Mouse (Mus musculus): ENCODE measurements around the gene Ppm1l. TPM values are rescaled to one million over a fixed set of nuclear protein-coding genes. Genes with fewer than 3 reads are reported as not detected.
A peak's percentile ranks its signal among the peaks of the same experiment; 100 is the strongest.

Ppm1l gene
- polyA plus RNA-seq, 1 experiment from 2014 or later, result 10.9 TPM

GRCm38 (mm10) chr3:69349973-69350372 lies 33.3 kb downstream of the Ppm1l start:
- H3K27ac ChIP-seq (replicated peaks in 1 of 2; ENCODE audit: control insufficient read depth in 1 of 2, insufficient read depth in 1 of 2, low read depth in 2 of 2, low read length in 2 of 2), result no peak overlapping the region
- 92% methylated on average over 6 of the region's 6 CpGs for WGBS
- H3K4me3 ChIP-seq (ENCODE audit: control insufficient read depth in 1 of 2, insufficient read depth in 1 of 2, low read depth in 1 of 2, low read length in 2 of 2), result no peak overlapping the region
- H3K36me3 ChIP-seq (ENCODE audit: control insufficient read depth, insufficient read depth, low read length), result no peaks in the 10 kb centered on the region
- H3K9me3 ChIP-seq (ENCODE audit: control insufficient read depth, low read length), result no peaks in the 10 kb centered on the region
- no peaks in the 10 kb centered on the region for H3K27me3 ChIP-seq (ENCODE audit: control insufficient read depth, insufficient read depth, low read length)
- H3K4me1 ChIP-seq (ENCODE audit: control insufficient read depth in 2 of 2, insufficient read depth in 2 of 2, low read length in 2 of 2), result peaks cover 15 to 16% of the 10 kb centered on the region in 2 experiments
- H3K9ac ChIP-seq (ENCODE audit: low read length), result no peak overlapping the region
- H3K4me2 ChIP-seq (ENCODE audit: low read length), result no peak overlapping the region
- no peak for ATAC-seq (ENCODE audit: insufficient number of reproducible peaks, insufficient read depth, low FRiP score, low read depth)

GRCm38 (mm10) chr3:69352194-69352593 lies 35.5 kb downstream of the Ppm1l start:
- Histone ChIP-seq H3K9ac (ENCODE audit: low read length) (no peak overlapping the region), H3K27me3 (ENCODE audit: control insufficient read depth, insufficient read depth, low read length) (no peaks in the 10 kb centered on the region), H3K4me1 (ENCODE audit: control insufficient read depth in 2 of 2, insufficient read depth in 2 of 2, low read length in 2 of 2) (peaks cover 15 to 16% of the 10 kb centered on the region in 2 experiments), H3K36me3 (ENCODE audit: control insufficient read depth, insufficient read depth, low read length) (no peaks in the 10 kb centered on the region), H3K9me3 (ENCODE audit: control insufficient read depth, low read length) (no peaks in the 10 kb centered on the region), H3K4me2 (ENCODE audit: low read length) (peak overlapping the region; percentile 20), H3K4me3 (ENCODE audit: control insufficient read depth in 1 of 2, insufficient read depth in 1 of 2, low read depth in 1 of 2, low read length in 2 of 2) (no peak overlapping the region), H3K27ac (replicated peaks in 1 of 2; ENCODE audit: control insufficient read depth in 1 of 2, insufficient read depth in 1 of 2, low read depth in 2 of 2, low read length in 2 of 2) (0 out of 4 replicates have a peak overlapping the region, but pooled peaks of 1 of the 2 experiments have one; percentile 24)
- 29% methylated on average over 1 of the region's 1 CpGs for WGBS
- no peak for ATAC-seq (ENCODE audit: insufficient number of reproducible peaks, insufficient read depth, low FRiP score, low read depth)

- H3K9me3 ChIP-seq (ENCODE audit: control insufficient read depth, low read length), result no peaks in the 10 kb centered on the region
- H3K27ac ChIP-seq (replicated peaks in 1 of 2; ENCODE audit: control insufficient read depth in 1 of 2, insufficient read depth in 1 of 2, low read depth in 2 of 2, low read length in 2 of 2), result no peak overlapping the region
- H3K9ac ChIP-seq (ENCODE audit: low read length), result no peak overlapping the region
- H3K4me1 ChIP-seq (ENCODE audit: control insufficient read depth in 2 of 2, insufficient read depth in 2 of 2, low read length in 2 of 2), result peaks cover 13 to 16% of the 10 kb centered on the region in 2 experiments
- H3K27me3 ChIP-seq (ENCODE audit: control insufficient read depth, insufficient read depth, low read length), result no peaks in the 10 kb centered on the region
- ATAC-seq (ENCODE audit: insufficient number of reproducible peaks, insufficient read depth, low FRiP score, low read depth), result no peak
- no peak overlapping the region for H3K4me2 ChIP-seq (ENCODE audit: low read length)
- no peaks in the 10 kb centered on the region for H3K36me3 ChIP-seq (ENCODE audit: control insufficient read depth, insufficient read depth, low read length)
- no peak overlapping the region for H3K4me3 ChIP-seq (ENCODE audit: control insufficient read depth in 1 of 2, insufficient read depth in 1 of 2, low read depth in 1 of 2, low read length in 2 of 2)
- 70% methylated on average over 2 of the region's 2 CpGs for WGBS
These were observed 38.0 kb downstream of the Ppm1l start for GRCm38 (mm10) chr3:69354681-69355080.

DNA sequence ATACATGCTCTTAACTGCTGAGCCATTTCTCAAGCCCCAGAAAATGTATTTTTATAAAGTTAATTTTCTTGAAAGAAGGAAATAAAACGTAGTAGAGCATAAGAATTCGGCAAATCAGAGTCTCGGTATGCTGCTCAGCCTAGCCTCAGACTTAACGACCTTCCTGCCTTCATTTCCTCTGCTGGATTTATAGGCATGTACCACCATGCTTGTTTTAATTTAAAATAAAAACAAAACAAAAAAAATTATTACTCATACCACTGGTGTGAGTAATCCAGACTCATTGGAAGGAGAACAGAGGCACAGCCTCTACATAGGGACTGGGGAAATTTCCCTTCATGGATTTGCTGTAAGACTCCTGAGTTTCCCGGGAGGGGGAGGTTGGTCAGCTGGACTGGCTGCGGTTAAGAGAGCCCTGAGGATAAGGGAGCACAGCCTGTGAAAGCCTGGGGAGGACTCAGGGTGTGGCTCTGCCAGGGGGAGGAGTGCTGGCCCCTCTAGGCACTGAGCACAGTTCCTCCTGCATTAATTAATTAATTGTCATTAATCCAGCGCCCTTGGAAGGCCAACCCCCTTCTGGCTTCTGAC lies 39.5 kb downstream of the Ppm1l start:
- no peak overlapping the region for H3K27ac ChIP-seq (replicated peaks in 1 of 2; ENCODE audit: control insufficient read depth in 1 of 2, insufficient read depth in 1 of 2, low read depth in 2 of 2, low read length in 2 of 2)
- no peak for ATAC-seq (ENCODE audit: insufficient number of reproducible peaks, insufficient read depth, low FRiP score, low read depth)
- no peaks in the 10 kb centered on the region for H3K9me3 ChIP-seq (ENCODE audit: control insufficient read depth, low read length)
- H3K4me2 ChIP-seq (ENCODE audit: low read length), result no peak overlapping the region
- no peaks in the 10 kb centered on the region for H3K36me3 ChIP-seq (ENCODE audit: control insufficient read depth, insufficient read depth, low read length)
- H3K9ac ChIP-seq (ENCODE audit: low read length), result no peak overlapping the region
- 79% methylated on average over 7 of the region's 7 CpGs for WGBS
- no peaks in the 10 kb centered on the region for H3K27me3 ChIP-seq (ENCODE audit: control insufficient read depth, insufficient read depth, low read length)
- H3K4me3 ChIP-seq (ENCODE audit: control insufficient read depth in 1 of 2, insufficient read depth in 1 of 2, low read depth in 1 of 2, low read length in 2 of 2), result no peak overlapping the region
- peaks cover 13 to 16% of the 10 kb centered on the region in 2 experiments for H3K4me1 ChIP-seq (ENCODE audit: control insufficient read depth in 2 of 2, insufficient read depth in 2 of 2, low read length in 2 of 2)

- Histone ChIP-seq H3K36me3 (ENCODE audit: control insufficient read depth, insufficient read depth, low read length) (no peaks in the 10 kb centered on the region), H3K27ac (replicated peaks in 1 of 2; ENCODE audit: control insufficient read depth in 1 of 2, insufficient read depth in 1 of 2, low read depth in 2 of 2, low read length in 2 of 2) (no peak overlapping the region), H3K27me3 (ENCODE audit: control insufficient read depth, insufficient read depth, low read length) (no peaks in the 10 kb centered on the region), H3K4me2 (ENCODE audit: low read length) (no peak overlapping the region), H3K9ac (ENCODE audit: low read length) (no peak overlapping the region), H3K4me3 (ENCODE audit: control insufficient read depth in 1 of 2, insufficient read depth in 1 of 2, low read depth in 1 of 2, low read length in 2 of 2) (no peak overlapping the region), H3K9me3 (ENCODE audit: control insufficient read depth, low read length) (no peaks in the 10 kb centered on the region), H3K4me1 (ENCODE audit: control insufficient read depth in 2 of 2, insufficient read depth in 2 of 2, low read length in 2 of 2) (peaks cover 12% of the 10 kb centered on the region in 2 experiments)
- 82% methylated on average over 5 of the region's 5 CpGs for WGBS
- ATAC-seq (ENCODE audit: insufficient number of reproducible peaks, insufficient read depth, low FRiP score, low read depth), result no peak
These were observed 40.1 kb downstream of the Ppm1l start for GRCm38 (mm10) chr3:69356781-69357180.

GRCm38 (mm10) chr3:69357897-69358619 lies 41.4 kb downstream of the Ppm1l start:
- Histone ChIP-seq H3K36me3 (ENCODE audit: control insufficient read depth, insufficient read depth, low read length) (no peaks in the 10 kb centered on the region), H3K9ac (ENCODE audit: low read length) (no peak overlapping the region), H3K9me3 (ENCODE audit: control insufficient read depth, low read length) (no peaks in the 10 kb centered on the region), H3K4me1 (ENCODE audit: control insufficient read depth in 2 of 2, insufficient read depth in 2 of 2, low read length in 2 of 2) (peaks cover 12% of the 10 kb centered on the region in 2 experiments), H3K27ac (replicated peaks in 1 of 2; ENCODE audit: control insufficient read depth in 1 of 2, insufficient read depth in 1 of 2, low read depth in 2 of 2, low read length in 2 of 2) (no peak overlapping the region), H3K4me2 (ENCODE audit: low read length) (no peak overlapping the region), H3K27me3 (ENCODE audit: control insufficient read depth, insufficient read depth, low read length) (no peaks in the 10 kb centered on the region), H3K4me3 (ENCODE audit: control insufficient read depth in 1 of 2, insufficient read depth in 1 of 2, low read depth in 1 of 2, low read length in 2 of 2) (no peak overlapping the region)
- no peak for ATAC-seq (ENCODE audit: insufficient number of reproducible peaks, insufficient read depth, low FRiP score, low read depth)
- 81% methylated on average over 12 of the region's 12 CpGs for WGBS

DNA sequence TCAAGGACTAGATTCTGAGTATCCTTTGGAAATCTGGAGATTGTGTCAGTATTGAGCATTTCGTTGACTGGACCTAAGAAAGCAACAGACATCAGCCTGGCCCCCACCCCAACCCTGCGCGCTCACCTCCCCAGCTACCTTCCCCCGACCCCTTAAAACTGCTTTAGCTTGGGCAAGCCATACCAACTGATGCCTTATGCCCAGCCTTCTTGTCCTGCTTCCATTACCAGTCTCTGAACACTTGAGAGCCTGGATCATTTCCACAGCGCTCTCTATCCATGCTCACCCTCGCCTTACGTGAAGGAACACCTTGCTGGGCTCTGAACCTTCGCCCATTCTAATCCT lies 41.9 kb downstream of the Ppm1l start:
- no peak overlapping the region for H3K4me3 ChIP-seq (ENCODE audit: control insufficient read depth in 1 of 2, insufficient read depth in 1 of 2, low read depth in 1 of 2, low read length in 2 of 2)
- peaks cover 10 to 12% of the 10 kb centered on the region in 2 experiments for H3K4me1 ChIP-seq (ENCODE audit: control insufficient read depth in 2 of 2, insufficient read depth in 2 of 2, low read length in 2 of 2)
- H3K9me3 ChIP-seq (ENCODE audit: control insufficient read depth, low read length), result no peaks in the 10 kb centered on the region
- no peak for ATAC-seq (ENCODE audit: insufficient number of reproducible peaks, insufficient read depth, low FRiP score, low read depth)
- H3K36me3 ChIP-seq (ENCODE audit: control insufficient read depth, insufficient read depth, low read length), result no peaks in the 10 kb centered on the region
- no peak overlapping the region for H3K9ac ChIP-seq (ENCODE audit: low read length)
- no peak overlapping the region for H3K4me2 ChIP-seq (ENCODE audit: low read length)
- no peak overlapping the region for H3K27ac ChIP-seq (replicated peaks in 1 of 2; ENCODE audit: control insufficient read depth in 1 of 2, insufficient read depth in 1 of 2, low read depth in 2 of 2, low read length in 2 of 2)
- 96% methylated on average over 8 of the region's 8 CpGs for WGBS
- no peaks in the 10 kb centered on the region for H3K27me3 ChIP-seq (ENCODE audit: control insufficient read depth, insufficient read depth, low read length)

Data from heart, embryonic 14.5 days (tissue).